Mouse (Mus musculus): ENCODE measurements around the gene Rab26.

Gene Rab26

GRCm38 (mm10) chr17:24507806-24508460 lies 26.1 kb downstream of the Rab26 start:
- no peak for DNase-seq (ENCODE audit: low read depth, low spot score)

- DNase-seq (ENCODE audit: low read depth, low spot score): no peak
These were observed 26.8 kb downstream of the Rab26 start for GRCm38 (mm10) chr17:24507129-24507664.

- no peak for DNase-seq (ENCODE audit: low read depth, low spot score)
These were observed 27.5 kb downstream of the Rab26 start for GRCm38 (mm10) chr17:24506332-24507070.

- DNase-seq (ENCODE audit: low read depth, low spot score): no peak
These were observed 28.6 kb downstream of the Rab26 start for GRCm38 (mm10) chr17:24505286-24505955.

GRCm38 (mm10) chr17:24504085-24504484 lies 29.9 kb downstream of the Rab26 start:
- DNase-seq (ENCODE audit: low read depth, low spot score): no peak

- peak; percentile 65 for DNase-seq (ENCODE audit: low read depth, low spot score)
These were observed 31.8 kb downstream of the Rab26 start for GRCm38 (mm10) chr17:24502208-24502607.

GRCm38 (mm10) chr17:24496026-24496425 lies 38.0 kb downstream of the Rab26 start:
- no peak for DNase-seq (ENCODE audit: low read depth, low spot score)

- DNase-seq (ENCODE audit: low read depth, low spot score): no peak
These were observed 38.6 kb downstream of the Rab26 start for GRCm38 (mm10) chr17:24495443-24495842.

- no peak for DNase-seq (ENCODE audit: low read depth, low spot score)
These were observed 39.2 kb downstream of the Rab26 start for GRCm38 (mm10) chr17:24494627-24495335.

- DNase-seq (ENCODE audit: low read depth, low spot score): no peak
These were observed 43.6 kb downstream of the Rab26 start for GRCm38 (mm10) chr17:24490399-24490798.

- DNase-seq (ENCODE audit: low read depth, low spot score): no peak
These were observed 44.6 kb downstream of the Rab26 start for GRCm38 (mm10) chr17:24489265-24490030.

GRCm38 (mm10) chr17:24488662-24489264 lies 45.2 kb downstream of the Rab26 start:
- DNase-seq (ENCODE audit: low read depth, low spot score): no peak

GRCm38 (mm10) chr17:24488186-24488661 lies 45.8 kb downstream of the Rab26 start, which contains the start of gene Caskin1:
Gene Caskin1 (plus strand): TSS chr17:24488601.
- no peak for DNase-seq (ENCODE audit: low read depth, low spot score)

GRCm38 (mm10) chr17:24485090-24485860 lies 48.7 kb downstream of the Rab26 start:
- DNase-seq (ENCODE audit: low read depth, low spot score): no peak

GRCm38 (mm10) chr17:24483495-24483894 lies 50.5 kb downstream of the Rab26 start:
- DNase-seq (ENCODE audit: low read depth, low spot score): no peak

GRCm38 (mm10) chr17:24481027-24481815 lies 52.8 kb downstream of the Rab26 start:
- no peak for DNase-seq (ENCODE audit: low read depth, low spot score)

GRCm38 (mm10) chr17:24480201-24480826 lies 53.7 kb downstream of the Rab26 start:
- no peak for DNase-seq (ENCODE audit: low read depth, low spot score)

- no peak for DNase-seq (ENCODE audit: low read depth, low spot score)
These were observed 54.6 kb downstream of the Rab26 start for GRCm38 (mm10) chr17:24479431-24479830.
